Mouse (Mus musculus) midbrain, embryonic 11.5 days (tissue): Measurements from ENCODE around the gene Ctu1. TPM values are rescaled to one million over a fixed set of nuclear protein-coding genes. Genes with fewer than 3 reads are reported as not detected.
"Not testable (repeated sequence)": the region's sequence is repeated elsewhere in the genome, so short reads cannot be mapped to it uniquely, and the experiment has no call there.

Experiments used
- ATAC-seq: fragments of 200-750 bp; cut with Nextera tagmentation; 2 replicates; pipeline ENCODE4 v1.8.0; 2017; ENCODE audit warnings: moderate TSS enrichment, moderate library complexity; ENCODE audit not compliant: low FRiP score
- DNase-seq: peaks from one replicate; pipeline ENCODE4 v3.0.0; 2015; ENCODE audit warnings: low spot score; ENCODE audit errors: missing footprints
- H3K27ac ChIP-seq: fragments of 300-500 bp; sonication (generic); 2 replicates; pipeline ENCODE4 v1.5.1; 2014; ENCODE audit warnings: low read depth, low read length
- H3K27me3 ChIP-seq: fragments of 300-500 bp; sonication (generic); 2 replicates; pipeline ENCODE4 v1.6.1; 2014; ENCODE audit warnings: mild to moderate bottlenecking, low read length, moderate library complexity, mixed read lengths; ENCODE audit not compliant: control insufficient read depth, insufficient read depth
- H3K36me3 ChIP-seq: fragments of 300-500 bp; sonication (generic); 2 replicates; pipeline ENCODE4 v1.6.1; 2014; ENCODE audit warnings: mild to moderate bottlenecking, low read length, moderate library complexity, mixed read lengths; ENCODE audit not compliant: control insufficient read depth, insufficient read depth
- H3K4me1 ChIP-seq: fragments of 300-500 bp; sonication (generic); 2 replicates; pipeline ENCODE4 v1.6.1; 2014; ENCODE audit warnings: low read length; ENCODE audit not compliant: control insufficient read depth, insufficient read depth
- H3K4me2 ChIP-seq: fragments of 300-500 bp; sonication (generic); 2 replicates; pipeline ENCODE4 v1.6.1; 2014; ENCODE audit warnings: mild to moderate bottlenecking, moderate library complexity
- H3K4me3 ChIP-seq: fragments of 300-500 bp; sonication (generic); 2 replicates; pipeline ENCODE4 v1.5.1; 2014; ENCODE audit warnings: low read depth, low read length
- H3K9ac ChIP-seq: fragments of 300-500 bp; sonication (generic); 2 replicates; pipeline ENCODE4 v1.6.1; 2014; ENCODE audit warnings: low read length
- H3K9me3 ChIP-seq: fragments of 300-500 bp; sonication (generic); 2 replicates; pipeline ENCODE4 v1.6.1; 2016; ENCODE audit warnings: low read length; ENCODE audit not compliant: control insufficient read depth
- WGBS: fragments of 180-500 bp; shearing (Covaris S2); extraction: QIAGEN DNeasy Blood & Tissue Kit; methylation state at CpG from one replicate; pipeline ENCODE4 v1.1.7; 2014; 5-methylcytosine and 5-hydroxymethylcytosine counted together
- polyA plus RNA-seq: library from polyadenylated mRNA; unstranded; fragments of >200 nt; fragmentation: Nextera tagmentation; extraction: Ambion mirVana; gene quantifications from 2 replicates; pipeline ENCODE4 v1.2.1, GENCODE M21; 2014

Gene Ctu1
- polyA plus RNA-seq, 1 experiment from 2014 or later: 9.9 TPM

DNA sequence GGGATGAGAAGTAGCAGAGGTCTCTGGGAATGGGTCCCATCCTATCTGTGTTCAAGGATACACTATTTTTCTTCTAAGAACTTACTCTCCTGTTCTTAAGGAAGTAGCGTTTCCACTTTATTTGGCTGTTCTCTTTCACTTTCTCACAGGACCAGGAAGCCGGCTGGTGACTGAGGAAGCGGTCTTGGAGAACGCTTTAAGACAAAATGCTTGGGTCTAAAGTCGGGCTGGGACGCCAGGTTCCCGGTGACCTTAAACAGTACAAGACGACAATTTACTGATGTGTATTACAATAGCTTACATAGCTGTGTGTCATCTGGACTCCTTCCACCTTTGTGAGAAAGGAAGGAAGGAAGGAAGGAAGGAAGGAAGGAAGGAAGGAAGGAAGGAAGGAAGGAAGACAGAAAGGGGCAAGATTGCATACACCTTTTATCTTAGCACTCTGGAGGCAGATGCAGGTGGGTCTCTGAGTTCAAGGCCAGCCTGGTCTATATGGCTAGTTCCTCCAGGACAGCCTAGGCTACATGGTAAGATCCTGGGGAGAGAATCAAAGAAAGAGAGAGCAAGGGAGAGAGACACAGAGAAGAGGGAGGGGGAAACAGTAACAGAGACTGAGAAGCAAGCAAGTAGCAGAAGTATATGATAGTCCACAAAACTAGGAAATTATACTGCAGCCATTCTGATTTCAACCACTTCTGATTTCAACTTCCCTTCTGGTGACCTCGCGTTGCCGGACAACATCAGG lies 580 bp upstream of the Ctu1 start:
- DNase-seq (no peak), ATAC-seq (peak; percentile 45)
- peak overlapping the region; percentile 74 for H3K4me2 ChIP-seq
- H3K27me3 ChIP-seq: no peaks in the 10 kb centered on the region
- H3K36me3 ChIP-seq: peaks cover 11% of the 10 kb centered on the region
- WGBS: 67% methylated on average over 11 of the region's 11 CpGs
- peak overlapping the region; percentile 67 for H3K4me3 ChIP-seq
- H3K9me3 ChIP-seq: no peaks in the 10 kb centered on the region
- peaks cover 6% of the 10 kb centered on the region; the same call in 1 of the 2 replicates for H3K4me1 ChIP-seq
- peak overlapping the region; percentile 80 for H3K9ac ChIP-seq
- no peak overlapping the region for H3K27ac ChIP-seq

DNA sequence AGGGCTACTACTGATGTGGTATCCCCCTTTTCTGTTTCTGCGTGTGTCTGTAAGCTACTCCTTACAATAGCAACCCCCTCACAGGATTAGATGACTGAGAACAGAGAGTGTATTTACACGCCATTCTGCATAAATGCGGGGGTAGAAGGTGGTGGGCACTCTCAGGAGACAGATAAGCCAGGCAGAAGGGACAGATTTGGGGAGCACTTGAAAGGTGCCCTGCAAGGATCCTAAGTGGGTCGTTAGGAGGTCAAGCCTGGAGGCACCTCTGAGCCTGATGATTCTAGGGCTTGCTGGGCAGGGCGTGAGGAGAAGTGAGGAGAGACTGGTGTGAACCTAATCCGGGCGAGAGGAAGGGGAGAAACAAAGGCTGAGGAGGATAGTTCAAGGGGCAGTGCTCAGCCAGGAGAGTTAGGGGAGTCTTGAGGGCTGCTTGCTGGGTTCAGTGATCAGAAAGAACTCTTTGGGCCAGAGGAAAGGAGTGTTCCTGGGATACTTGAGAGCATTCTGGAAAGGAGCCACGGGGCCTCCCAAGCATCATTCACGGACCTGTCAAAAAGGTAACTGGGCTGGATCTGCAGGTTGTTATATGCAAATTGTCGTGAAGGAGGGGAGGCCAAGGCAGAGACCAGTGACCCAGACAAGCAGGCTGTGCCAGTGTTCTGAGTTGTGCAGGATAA lies 905 bp downstream of the Ctu1 start:
- peak overlapping the region; percentile 80 for H3K9ac ChIP-seq
- WGBS: 15% methylated on average over 10 of the region's 10 CpGs
- DNase-seq (peak; percentile 91), ATAC-seq (peak; percentile 2; the same call in 1 of the 2 replicates)
- peak overlapping the region; percentile 74 for H3K4me2 ChIP-seq
- no peak overlapping the region; the same call in 1 of the 2 replicates for H3K27ac ChIP-seq
- H3K9me3 ChIP-seq: no peaks in the 10 kb centered on the region
- no peaks in the 10 kb centered on the region for H3K27me3 ChIP-seq
- peaks cover 26% of the 10 kb centered on the region for H3K36me3 ChIP-seq
- H3K4me3 ChIP-seq: peak overlapping the region; percentile 67
- H3K4me1 ChIP-seq: peaks cover 6% of the 10 kb centered on the region; the same call in 1 of the 2 replicates

DNA sequence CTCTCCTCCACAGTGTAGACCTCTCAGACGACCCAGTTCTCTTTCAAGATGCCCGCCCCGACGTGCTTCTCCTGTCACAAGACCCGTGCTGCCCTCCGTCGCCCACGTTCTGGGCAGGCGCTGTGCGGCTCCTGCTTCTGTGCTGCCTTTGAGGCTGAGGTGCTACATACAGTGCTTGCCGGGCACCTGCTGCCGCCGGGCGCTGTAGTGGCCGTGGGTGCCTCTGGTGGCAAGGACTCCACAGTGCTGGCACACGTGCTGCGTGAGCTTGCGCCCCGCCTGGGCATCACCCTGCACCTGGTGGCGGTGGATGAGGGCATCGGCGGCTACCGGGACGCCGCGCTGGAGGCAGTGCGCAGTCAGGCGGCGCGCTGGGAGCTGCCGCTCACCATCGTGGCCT lies 3.3 kb downstream of the Ctu1 start:
- peaks cover 6% of the 10 kb centered on the region; the same call in 1 of the 2 replicates for H3K4me1 ChIP-seq
- 91% methylated on average over 32 of the region's 32 CpGs for WGBS
- no peak overlapping the region for H3K4me2 ChIP-seq
- H3K4me3 ChIP-seq: no peak overlapping the region
- no peaks in the 10 kb centered on the region for H3K9me3 ChIP-seq
- no peaks in the 10 kb centered on the region for H3K27me3 ChIP-seq
- no peak for DNase-seq
- no peak for ATAC-seq
- H3K27ac ChIP-seq: no peak overlapping the region
- H3K36me3 ChIP-seq: peaks cover 29% of the 10 kb centered on the region
- H3K9ac ChIP-seq: no peak overlapping the region

DNA sequence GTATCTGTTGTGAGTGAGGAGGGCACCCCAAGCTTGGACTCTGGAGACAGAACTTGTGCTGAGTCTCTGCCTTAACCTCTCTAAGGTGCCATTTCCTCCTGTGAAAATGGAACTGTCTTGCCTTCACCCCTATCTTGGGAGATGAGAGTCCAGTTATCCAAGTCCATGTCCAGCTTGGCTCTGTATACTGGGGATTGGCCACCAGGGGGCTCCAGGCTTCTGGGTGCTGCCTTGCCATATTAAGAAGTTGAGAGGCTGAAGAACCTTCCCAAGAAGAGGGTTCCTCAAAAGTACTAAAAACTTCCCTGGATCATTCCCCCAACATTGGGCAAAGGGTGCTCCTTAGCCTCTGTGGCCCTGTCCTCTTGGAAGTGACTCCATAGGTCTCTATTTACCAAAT lies 6.7 kb downstream of the Ctu1 start:
- Histone ChIP-seq H3K27ac (no peak overlapping the region), H3K4me3 (no peak overlapping the region), H3K27me3 (no peaks in the 10 kb centered on the region), H3K4me1 (no peaks in the 10 kb centered on the region), H3K4me2 (no peak overlapping the region), H3K36me3 (peaks cover 29% of the 10 kb centered on the region), H3K9ac (no peak overlapping the region), H3K9me3 (no peaks in the 10 kb centered on the region)
- ATAC-seq: no peak
- no peak for DNase-seq

DNA sequence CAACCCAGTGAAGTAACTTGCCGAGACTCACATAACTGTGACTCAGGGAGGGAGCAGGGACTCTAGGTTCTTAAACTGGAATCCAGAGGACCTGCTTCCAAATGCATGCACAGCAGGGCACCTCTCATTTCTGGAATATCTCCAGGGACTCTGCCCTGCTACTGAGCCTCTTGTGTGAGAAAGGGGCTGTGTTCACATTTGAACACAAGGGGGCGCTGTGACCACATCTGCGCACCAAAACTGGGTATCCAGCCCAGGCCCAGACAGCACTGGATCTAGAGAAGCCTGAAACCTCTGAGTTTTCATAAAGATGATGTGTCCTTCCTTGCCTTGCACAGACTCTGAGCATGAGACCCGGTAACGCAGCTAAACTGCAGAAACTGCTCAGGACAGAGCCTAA lies 9.1 kb downstream of the Ctu1 start:
- H3K9ac ChIP-seq: no peak overlapping the region
- peaks cover 20% of the 10 kb centered on the region for H3K36me3 ChIP-seq
- no peak overlapping the region for H3K4me3 ChIP-seq
- H3K27ac ChIP-seq: no peak overlapping the region
- no peaks in the 10 kb centered on the region for H3K27me3 ChIP-seq
- WGBS: 11% methylated on average over 5 of the region's 5 CpGs
- peak; percentile 57 for ATAC-seq
- no peaks in the 10 kb centered on the region for H3K9me3 ChIP-seq
- H3K4me2 ChIP-seq: no peak overlapping the region
- no peaks in the 10 kb centered on the region for H3K4me1 ChIP-seq
- DNase-seq: peak; percentile 92

DNA sequence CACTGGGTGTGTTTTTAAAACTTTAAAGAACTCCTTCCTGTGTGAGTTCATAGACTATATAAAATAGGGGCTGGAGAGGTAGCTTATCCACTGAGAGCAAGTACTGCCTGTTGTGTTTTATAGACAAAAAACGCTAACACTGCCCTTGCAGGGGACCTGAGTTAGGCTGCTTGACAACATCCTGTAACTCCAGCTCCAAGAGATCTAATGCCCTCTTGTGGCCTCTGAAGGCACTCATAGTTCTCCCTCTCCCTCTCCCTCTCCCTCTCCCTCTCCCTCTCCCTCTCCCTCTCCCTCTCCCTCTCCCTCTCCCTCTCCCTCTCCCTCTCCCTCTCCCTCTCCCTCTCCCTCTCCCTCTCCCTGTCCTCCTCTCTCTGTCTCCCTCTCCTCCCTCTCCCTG lies 10.7 kb downstream of the Ctu1 start:
- WGBS: 4% methylated on average over 1 of the region's 1 CpGs
- H3K27ac ChIP-seq, H3K27me3 ChIP-seq, H3K9me3 ChIP-seq, ATAC-seq, H3K4me2 ChIP-seq, H3K36me3 ChIP-seq, DNase-seq, H3K4me3 ChIP-seq, H3K9ac ChIP-seq, H3K4me1 ChIP-seq: not testable (repeated sequence)

DNA sequence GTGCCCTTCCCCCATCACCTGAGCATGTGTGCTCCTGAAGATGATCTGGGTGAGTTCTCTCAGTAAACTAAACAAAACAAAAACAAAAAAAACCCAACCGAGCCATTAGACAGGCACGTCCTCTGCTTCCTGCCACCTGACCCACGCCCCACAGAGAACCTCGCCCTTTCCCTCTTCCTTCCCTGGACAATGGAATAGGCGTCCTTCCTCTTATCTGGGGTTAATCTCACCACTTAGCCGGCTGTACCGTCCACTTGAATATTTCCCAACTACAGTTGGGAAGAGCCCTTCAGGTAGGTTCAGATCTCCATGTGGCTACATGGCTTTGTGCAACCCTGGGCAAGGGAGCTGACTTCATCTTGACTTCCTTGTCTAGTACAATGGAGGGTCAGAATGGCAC lies 13.3 kb downstream of the Ctu1 start:
- no peak for DNase-seq

DNA sequence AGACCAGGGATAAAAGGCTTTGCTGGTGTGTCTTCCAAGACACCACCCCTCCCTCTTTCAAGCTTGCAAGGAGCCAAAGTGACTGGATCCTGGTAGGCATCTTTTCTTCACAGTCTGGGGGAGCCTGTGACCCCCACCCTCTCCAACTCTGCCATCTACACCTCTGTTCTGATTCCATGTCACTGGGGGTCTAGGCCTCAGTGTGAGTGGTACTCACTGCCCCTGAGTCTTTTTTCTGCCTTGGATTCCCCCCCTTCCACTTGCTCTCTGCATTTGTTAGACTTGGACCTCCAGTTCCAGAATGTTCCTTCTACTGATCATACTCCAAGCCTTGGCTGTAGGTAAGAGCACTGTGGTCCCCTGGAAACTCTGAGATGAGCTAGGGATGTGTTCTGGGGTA lies 18.3 kb downstream of the Ctu1 start, which contains the start of gene Klk14:
Klk14 (plus strand) TSS at position 301 of the 400 bp plus-strand sequence.
- ATAC-seq (no peak), DNase-seq (no peak)
- no peaks in the 10 kb centered on the region for H3K36me3 ChIP-seq
- no peak within 1 kb of the TSS for H3K4me3 ChIP-seq
- no peaks in the 10 kb centered on the region for H3K27me3 ChIP-seq
- H3K4me1 ChIP-seq: no peaks in the 10 kb centered on the region
- H3K27ac ChIP-seq: no peak within 1 kb of the TSS
- H3K4me2 ChIP-seq: no peak within 1 kb of the TSS
- no peaks in the 10 kb centered on the region for H3K9me3 ChIP-seq
- no peak within 1 kb of the TSS for H3K9ac ChIP-seq

More for the DNA sequence above, 13.3 kb downstream of the Ctu1 start:
- Histone ChIP-seq H3K27me3 (no peaks in the 10 kb centered on the region), H3K9me3 (no peaks in the 10 kb centered on the region), H3K4me3 (no peak overlapping the region), H3K4me2 (no peak overlapping the region), H3K4me1 (no peaks in the 10 kb centered on the region), H3K36me3 (no peaks in the 10 kb centered on the region), H3K27ac (no peak overlapping the region), H3K9ac (no peak overlapping the region)
- ATAC-seq: no peak
- WGBS: 70% methylated on average over 7 of the region's 7 CpGs

DNA sequence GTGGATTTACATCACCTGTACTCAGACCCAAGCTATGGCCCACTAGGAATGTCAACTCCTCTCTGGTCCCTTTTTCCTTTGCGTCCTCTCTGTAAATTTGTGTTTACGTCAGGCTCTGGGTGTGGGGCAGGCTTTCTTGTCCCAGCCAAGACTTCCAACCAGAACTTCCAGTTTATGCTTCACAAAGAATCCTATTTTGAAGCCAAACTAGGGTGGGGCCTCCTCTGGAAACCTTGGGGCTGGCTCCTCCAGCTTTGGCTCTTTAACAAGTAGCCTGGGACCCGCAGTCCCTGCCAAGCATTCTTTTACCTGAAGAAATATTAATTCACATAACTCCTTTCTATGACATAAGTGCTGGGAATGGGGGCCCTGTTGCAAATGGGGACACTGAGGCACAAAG lies 38.2 kb downstream of the Ctu1 start:
- no peaks in the 10 kb centered on the region for H3K9me3 ChIP-seq
- DNase-seq (no peak), ATAC-seq (no peak)
- no peaks in the 10 kb centered on the region for H3K27me3 ChIP-seq
- WGBS: 98% methylated on average over 3 of the region's 3 CpGs
- no peak overlapping the region for H3K9ac ChIP-seq
- no peaks in the 10 kb centered on the region for H3K36me3 ChIP-seq
- peaks cover 3% of the 10 kb centered on the region; the same call in 1 of the 2 replicates for H3K4me1 ChIP-seq
- H3K27ac ChIP-seq: no peak overlapping the region
- H3K4me2 ChIP-seq: no peak overlapping the region
- H3K4me3 ChIP-seq: no peak overlapping the region
